Mouse (Mus musculus): Measurements from ENCODE around the gene Tbc1d10c. TPM values are rescaled to one million over a fixed set of nuclear protein-coding genes. Genes with fewer than 3 reads are reported as not detected.

Tbc1d10c gene
- polyA plus RNA-seq, 1 experiment from 2014 or later = 0.43 TPM

GRCm38 (mm10) chr19:4169810-4170209, 21.3 kb downstream of the Tbc1d10c start:
- Histone ChIP-seq H3K9me3 (ENCODE audit: control insufficient read depth, low read length) (no peaks in the 10 kb centered on the region), H3K4me2 (replicated peaks) (peak overlapping the region; percentile 73), H3K4me3 (replicated peaks; ENCODE audit: low read length) (peak overlapping the region; percentile 37), H3K9ac (peak overlapping the region; percentile 77), H3K36me3 (replicated peaks; ENCODE audit: control insufficient read depth, insufficient read depth) (no peaks in the 10 kb centered on the region), H3K27me3 (ENCODE audit: control insufficient read depth, insufficient read depth, low read length) (no peaks in the 10 kb centered on the region), H3K4me1 (replicated peaks; ENCODE audit: control insufficient read depth, insufficient read depth, low read length) (peaks cover 6% of the 10 kb centered on the region; the same call in 1 of the 2 replicates), H3K27ac (peak overlapping the region; percentile 91)
- ATAC-seq (ENCODE audit: low FRiP score) (peak; percentile 64), DNase-seq (ENCODE audit: low spot score) (no peak)
- WGBS = 7% methylated on average over 26 of the region's 27 CpGs

DNA sequence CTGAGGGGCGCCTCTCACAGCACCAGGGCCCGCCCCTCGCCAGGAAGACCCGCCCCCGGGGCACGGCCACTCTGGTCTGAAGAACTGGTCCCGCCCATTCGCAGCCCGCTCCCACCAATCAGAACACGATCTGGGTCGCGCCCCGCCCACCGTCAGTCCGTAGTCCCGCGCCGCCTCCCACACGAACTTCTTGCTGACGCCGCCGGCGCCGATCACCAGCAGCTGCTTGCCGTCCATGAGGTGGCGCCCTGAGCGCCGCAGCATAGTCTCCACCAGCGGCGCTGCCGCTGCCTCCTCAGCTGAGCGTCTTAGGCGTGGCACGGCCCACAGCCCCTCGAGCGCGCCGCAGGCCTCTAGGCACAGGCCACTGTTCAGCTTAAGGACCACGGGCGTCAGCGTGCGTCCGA, 21.7 kb downstream of the Tbc1d10c start:
- H3K27ac ChIP-seq = peak overlapping the region; percentile 91
- peak; percentile 98 for DNase-seq (ENCODE audit: low spot score)
- H3K4me2 ChIP-seq (replicated peaks) = peak overlapping the region; percentile 73
- no peaks in the 10 kb centered on the region for H3K36me3 ChIP-seq (replicated peaks; ENCODE audit: control insufficient read depth, insufficient read depth)
- no peaks in the 10 kb centered on the region for H3K9me3 ChIP-seq (ENCODE audit: control insufficient read depth, low read length)
- H3K27me3 ChIP-seq (ENCODE audit: control insufficient read depth, insufficient read depth, low read length) = no peaks in the 10 kb centered on the region
- peak; percentile 94 for ATAC-seq (ENCODE audit: low FRiP score)
- peak overlapping the region; percentile 77 for H3K9ac ChIP-seq
- WGBS = 1% methylated on average over 43 of the region's 43 CpGs
- H3K4me3 ChIP-seq (replicated peaks; ENCODE audit: low read length) = peak overlapping the region; percentile 37
- peaks cover 6% of the 10 kb centered on the region; the same call in 1 of the 2 replicates for H3K4me1 ChIP-seq (replicated peaks; ENCODE audit: control insufficient read depth, insufficient read depth, low read length)

- H3K9me3 ChIP-seq (ENCODE audit: control insufficient read depth, low read length) = no peaks in the 10 kb centered on the region
- H3K36me3 ChIP-seq (replicated peaks; ENCODE audit: control insufficient read depth, insufficient read depth) = 0 out of 2 replicates have a peak, but pooled peaks cover under 1% of the 10 kb centered on the region
- H3K4me1 ChIP-seq (replicated peaks; ENCODE audit: control insufficient read depth, insufficient read depth, low read length) = peaks cover 15% of the 10 kb centered on the region
- ATAC-seq (ENCODE audit: low FRiP score) (no peak), DNase-seq (ENCODE audit: low spot score) (no peak)
- H3K27ac ChIP-seq = no peak overlapping the region
- no peak overlapping the region for H3K4me2 ChIP-seq (replicated peaks)
- no peaks in the 10 kb centered on the region for H3K27me3 ChIP-seq (ENCODE audit: control insufficient read depth, insufficient read depth, low read length)
- no peak overlapping the region for H3K4me3 ChIP-seq (replicated peaks; ENCODE audit: low read length)
- 69% methylated on average over 9 of the region's 9 CpGs for WGBS
- H3K9ac ChIP-seq = no peak overlapping the region
Measured at GRCm38 (mm10) chr19:4166678-4167476, 24.2 kb downstream of the Tbc1d10c start.

DNA sequence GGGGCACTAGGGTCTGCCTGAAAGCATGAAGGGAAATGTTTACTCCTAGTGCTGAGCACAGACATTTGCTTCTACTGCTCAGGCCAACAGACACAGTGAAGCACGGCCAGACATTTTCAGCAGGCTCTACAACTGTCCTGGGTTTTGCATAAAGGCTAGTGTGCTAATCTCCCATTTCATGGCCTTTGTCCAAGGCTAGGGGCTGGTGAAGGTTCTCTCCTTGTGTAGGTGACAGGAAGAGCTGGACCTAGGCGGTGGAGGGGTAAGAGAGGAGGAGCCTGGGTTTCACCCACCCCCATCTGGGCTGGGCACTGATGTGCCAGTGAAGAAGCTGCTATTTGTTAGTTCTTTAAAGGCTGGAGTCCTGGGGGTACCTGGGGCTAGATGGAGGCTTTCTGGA, 26.4 kb downstream of the Tbc1d10c start:
- H3K4me1 ChIP-seq (replicated peaks; ENCODE audit: control insufficient read depth, insufficient read depth, low read length) = peaks cover 9% of the 10 kb centered on the region; the same call in 1 of the 2 replicates
- no peaks in the 10 kb centered on the region for H3K27me3 ChIP-seq (ENCODE audit: control insufficient read depth, insufficient read depth, low read length)
- H3K4me2 ChIP-seq (replicated peaks) = no peak overlapping the region
- 81% methylated on average over 2 of the region's 2 CpGs for WGBS
- no peak overlapping the region for H3K27ac ChIP-seq
- peaks cover 16% of the 10 kb centered on the region for H3K36me3 ChIP-seq (replicated peaks; ENCODE audit: control insufficient read depth, insufficient read depth)
- no peak overlapping the region for H3K9ac ChIP-seq
- ATAC-seq (ENCODE audit: low FRiP score) (no peak), DNase-seq (ENCODE audit: low spot score) (no peak)
- no peak overlapping the region for H3K4me3 ChIP-seq (replicated peaks; ENCODE audit: low read length)
- H3K9me3 ChIP-seq (ENCODE audit: control insufficient read depth, low read length) = no peaks in the 10 kb centered on the region

- Histone ChIP-seq H3K9ac (peak overlapping the region; percentile 74; the same call in 1 of the 2 replicates), H3K9me3 (ENCODE audit: control insufficient read depth, low read length) (no peaks in the 10 kb centered on the region), H3K4me1 (replicated peaks; ENCODE audit: control insufficient read depth, insufficient read depth, low read length) (peaks cover 9% of the 10 kb centered on the region; the same call in 1 of the 2 replicates), H3K27me3 (ENCODE audit: control insufficient read depth, insufficient read depth, low read length) (no peaks in the 10 kb centered on the region), H3K4me3 (replicated peaks; ENCODE audit: low read length) (no peak overlapping the region), H3K36me3 (replicated peaks; ENCODE audit: control insufficient read depth, insufficient read depth) (peaks cover 22% of the 10 kb centered on the region), H3K27ac (no peak overlapping the region), H3K4me2 (replicated peaks) (peak overlapping the region; percentile 91; the same call in 1 of the 2 replicates)
- ATAC-seq (ENCODE audit: low FRiP score) (no peak), DNase-seq (ENCODE audit: low spot score) (no peak)
- 89% methylated on average over 3 of the region's 3 CpGs for WGBS
Measured at GRCm38 (mm10) chr19:4164100-4164499, 27.0 kb downstream of the Tbc1d10c start.

DNA sequence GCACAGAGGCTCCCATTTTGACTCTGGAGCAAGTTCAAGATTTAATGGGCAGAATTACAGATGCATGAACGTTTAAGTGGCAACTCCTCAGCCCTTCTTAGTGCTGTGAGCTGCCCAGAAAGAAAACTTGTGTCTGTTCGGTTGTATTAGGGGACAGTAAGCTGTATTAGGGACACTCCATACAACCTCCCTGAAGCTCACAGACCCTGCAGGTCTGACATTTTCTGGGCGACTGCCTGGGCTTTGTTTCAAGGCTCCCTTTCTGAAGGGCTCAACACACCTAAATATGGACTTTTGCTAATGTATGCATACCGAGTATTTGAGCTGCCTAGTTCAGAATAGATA, 27.6 kb downstream of the Tbc1d10c start:
- H3K9ac ChIP-seq = peak overlapping the region; percentile 74
- WGBS = 30% methylated on average over 4 of the region's 4 CpGs
- no peaks in the 10 kb centered on the region for H3K9me3 ChIP-seq (ENCODE audit: control insufficient read depth, low read length)
- H3K27me3 ChIP-seq (ENCODE audit: control insufficient read depth, insufficient read depth, low read length) = no peaks in the 10 kb centered on the region
- peaks cover 9% of the 10 kb centered on the region; the same call in 1 of the 2 replicates for H3K4me1 ChIP-seq (replicated peaks; ENCODE audit: control insufficient read depth, insufficient read depth, low read length)
- H3K27ac ChIP-seq = peak overlapping the region; percentile 88
- H3K4me2 ChIP-seq (replicated peaks) = peak overlapping the region; percentile 91
- H3K36me3 ChIP-seq (replicated peaks; ENCODE audit: control insufficient read depth, insufficient read depth) = peaks cover 28% of the 10 kb centered on the region
- H3K4me3 ChIP-seq (replicated peaks; ENCODE audit: low read length) = peak overlapping the region; percentile 57
- ATAC-seq (ENCODE audit: low FRiP score) (no peak), DNase-seq (ENCODE audit: low spot score) (no peak)

DNA sequence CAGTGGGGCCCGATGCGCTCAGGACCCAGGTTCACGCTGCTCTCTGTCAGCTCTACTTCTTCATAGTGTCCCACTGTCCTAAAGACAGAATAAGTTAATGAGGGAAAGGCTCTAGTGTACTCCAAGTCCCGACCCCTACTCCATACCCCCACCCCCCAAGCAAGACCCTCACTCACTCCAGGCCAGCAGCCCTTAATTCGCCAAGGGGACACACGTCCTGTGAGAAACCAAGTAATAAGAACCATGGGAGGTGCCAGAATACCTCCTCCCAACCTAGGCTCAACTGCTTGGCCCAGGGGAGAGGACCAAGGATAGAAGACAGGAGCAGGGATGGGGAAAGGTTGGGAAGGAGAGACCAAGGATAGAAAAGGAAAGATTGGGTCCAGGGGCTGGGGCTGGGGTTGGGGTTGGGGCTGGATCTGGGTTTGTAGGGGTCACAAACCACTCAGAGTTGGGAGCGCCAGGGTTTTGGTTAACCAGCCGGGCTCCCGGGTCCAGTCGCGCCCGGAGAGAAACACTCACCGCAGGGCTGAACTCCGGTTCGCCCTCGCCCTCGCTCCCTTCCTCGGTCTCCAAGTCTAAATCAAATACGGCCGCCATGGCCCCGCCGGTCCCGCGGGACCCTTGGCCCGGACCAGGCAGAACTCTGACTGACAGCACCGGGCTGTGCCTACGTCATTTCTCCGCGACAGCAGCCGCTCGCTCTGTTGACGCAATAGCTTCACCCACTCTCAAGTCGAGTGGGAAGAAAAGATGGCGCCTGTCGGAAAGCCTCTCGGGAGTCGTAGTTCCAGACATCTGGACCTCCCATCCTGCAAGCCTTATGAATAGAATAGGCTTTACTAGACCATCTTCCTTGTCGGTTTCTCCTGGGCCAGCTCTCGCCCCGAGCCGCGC, 28.2 kb downstream of the Tbc1d10c start, which contains the start of gene Rps6kb2:
Gene Rps6kb2 (minus strand): TSS at position 709 of the 897 bp plus-strand sequence.
- 6% methylated on average over 42 of the region's 42 CpGs for WGBS
- H3K4me1 ChIP-seq (replicated peaks; ENCODE audit: control insufficient read depth, insufficient read depth, low read length) = peaks cover 9% of the 10 kb centered on the region; the same call in 1 of the 2 replicates
- H3K27me3 ChIP-seq (ENCODE audit: control insufficient read depth, insufficient read depth, low read length) = no peaks in the 10 kb centered on the region
- peaks cover 34% of the 10 kb centered on the region for H3K36me3 ChIP-seq (replicated peaks; ENCODE audit: control insufficient read depth, insufficient read depth)
- H3K4me2 ChIP-seq (replicated peaks) = peak within 1 kb of the TSS; percentile 91
- H3K4me3 ChIP-seq (replicated peaks; ENCODE audit: low read length) = peak within 1 kb of the TSS; percentile 57
- ATAC-seq (ENCODE audit: low FRiP score) = peak; percentile 87
- no peaks in the 10 kb centered on the region for H3K9me3 ChIP-seq (ENCODE audit: control insufficient read depth, low read length)
- peak within 1 kb of the TSS; percentile 74 for H3K9ac ChIP-seq
- H3K27ac ChIP-seq = peak within 1 kb of the TSS; percentile 88
- DNase-seq (ENCODE audit: low spot score) = peak; percentile 99

- H3K9me3 ChIP-seq (ENCODE audit: control insufficient read depth, low read length) = no peaks in the 10 kb centered on the region
- 99% methylated on average over 8 of the region's 8 CpGs for WGBS
- no peaks in the 10 kb centered on the region for H3K27me3 ChIP-seq (ENCODE audit: control insufficient read depth, insufficient read depth, low read length)
- peaks cover 60% of the 10 kb centered on the region for H3K36me3 ChIP-seq (replicated peaks; ENCODE audit: control insufficient read depth, insufficient read depth)
- no peak overlapping the region for H3K27ac ChIP-seq
- DNase-seq (ENCODE audit: low spot score) (no peak), ATAC-seq (ENCODE audit: low FRiP score) (no peak)
- H3K4me1 ChIP-seq (replicated peaks; ENCODE audit: control insufficient read depth, insufficient read depth, low read length) = peaks cover 9% of the 10 kb centered on the region; the same call in 1 of the 2 replicates
- H3K9ac ChIP-seq = 0 out of 2 replicates have a peak overlapping the region, but pooled peaks have one; percentile 3
- no peak overlapping the region for H3K4me2 ChIP-seq (replicated peaks)
- H3K4me3 ChIP-seq (replicated peaks; ENCODE audit: low read length) = no peak overlapping the region
Measured at GRCm38 (mm10) chr19:4159049-4159448, 32.0 kb downstream of the Tbc1d10c start.

GRCm38 (mm10) chr19:4156771-4157170, 34.3 kb downstream of the Tbc1d10c start:
- DNase-seq (ENCODE audit: low spot score) (no peak), ATAC-seq (ENCODE audit: low FRiP score) (no peak)
- H3K27me3 ChIP-seq (ENCODE audit: control insufficient read depth, insufficient read depth, low read length) = no peaks in the 10 kb centered on the region
- H3K36me3 ChIP-seq (replicated peaks; ENCODE audit: control insufficient read depth, insufficient read depth) = peaks cover 80% of the 10 kb centered on the region
- no peaks in the 10 kb centered on the region for H3K4me1 ChIP-seq (replicated peaks; ENCODE audit: control insufficient read depth, insufficient read depth, low read length)
- no peak overlapping the region for H3K4me2 ChIP-seq (replicated peaks)
- 92% methylated on average over 12 of the region's 12 CpGs for WGBS
- H3K4me3 ChIP-seq (replicated peaks; ENCODE audit: low read length) = no peak overlapping the region
- H3K9me3 ChIP-seq (ENCODE audit: control insufficient read depth, low read length) = no peaks in the 10 kb centered on the region
- H3K9ac ChIP-seq = no peak overlapping the region
- no peak overlapping the region for H3K27ac ChIP-seq
